Mouse (Mus musculus): ENCODE data around the gene Cacnb1. TPM values are rescaled to one million over a fixed set of nuclear protein-coding genes. Genes with fewer than 3 reads are reported as not detected.
A peak's percentile ranks its signal among the peaks of the same experiment; 100 is the strongest.

The Cacnb1 gene
- total RNA-seq, 4 experiments from 2014 or later: 127 to 142 (median 137) TPM

DNA sequence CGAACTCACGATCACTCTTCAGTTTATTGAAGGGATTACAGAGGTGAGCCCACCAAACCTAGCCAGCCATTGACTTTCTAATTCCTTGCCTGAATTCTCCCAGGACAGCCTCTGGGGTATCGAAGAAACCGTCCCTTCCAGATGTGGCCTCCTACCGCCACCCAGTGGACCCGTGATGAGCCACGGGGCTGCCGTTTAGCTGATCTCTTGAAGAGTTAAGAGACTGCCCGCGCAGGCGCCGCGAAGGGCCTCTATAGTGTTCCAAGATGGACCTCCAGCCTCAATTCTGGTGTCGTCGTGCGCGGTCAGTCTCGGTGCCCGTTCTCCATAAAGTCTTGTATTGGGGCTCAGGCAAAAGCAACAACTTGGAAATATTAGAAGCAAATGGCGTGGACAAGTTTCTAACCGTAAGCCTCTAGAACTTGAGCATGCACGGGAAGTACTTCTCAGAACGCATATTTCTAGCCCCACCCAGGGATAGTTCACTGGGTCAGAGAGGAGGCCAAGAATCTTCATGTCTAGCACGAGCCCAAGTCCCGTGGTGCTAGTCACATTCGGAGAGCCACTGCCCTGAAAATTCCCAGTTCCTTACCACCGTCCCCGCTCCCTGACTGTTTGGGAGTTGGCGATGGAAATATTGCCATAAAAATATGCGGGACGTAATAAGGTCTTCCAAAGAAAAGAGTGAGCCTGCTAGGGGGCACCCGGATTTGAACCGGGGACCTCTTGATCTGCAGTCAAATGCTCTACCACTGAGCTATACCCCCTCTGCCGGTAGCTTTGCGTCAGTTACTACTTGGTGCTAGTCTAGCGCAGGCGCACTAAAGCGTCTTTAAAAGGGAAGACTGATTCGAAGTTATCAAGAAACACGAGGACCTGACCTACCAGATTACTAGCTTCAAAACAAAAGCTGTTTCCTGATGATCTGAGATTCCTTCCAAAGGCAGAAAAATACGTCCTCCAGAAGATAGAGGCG, 35.0 kb downstream of the Cacnb1 start:
- DNase-seq (ENCODE audit: low spot score in 2 of 2): peak; percentile 88 to 100

DNA sequence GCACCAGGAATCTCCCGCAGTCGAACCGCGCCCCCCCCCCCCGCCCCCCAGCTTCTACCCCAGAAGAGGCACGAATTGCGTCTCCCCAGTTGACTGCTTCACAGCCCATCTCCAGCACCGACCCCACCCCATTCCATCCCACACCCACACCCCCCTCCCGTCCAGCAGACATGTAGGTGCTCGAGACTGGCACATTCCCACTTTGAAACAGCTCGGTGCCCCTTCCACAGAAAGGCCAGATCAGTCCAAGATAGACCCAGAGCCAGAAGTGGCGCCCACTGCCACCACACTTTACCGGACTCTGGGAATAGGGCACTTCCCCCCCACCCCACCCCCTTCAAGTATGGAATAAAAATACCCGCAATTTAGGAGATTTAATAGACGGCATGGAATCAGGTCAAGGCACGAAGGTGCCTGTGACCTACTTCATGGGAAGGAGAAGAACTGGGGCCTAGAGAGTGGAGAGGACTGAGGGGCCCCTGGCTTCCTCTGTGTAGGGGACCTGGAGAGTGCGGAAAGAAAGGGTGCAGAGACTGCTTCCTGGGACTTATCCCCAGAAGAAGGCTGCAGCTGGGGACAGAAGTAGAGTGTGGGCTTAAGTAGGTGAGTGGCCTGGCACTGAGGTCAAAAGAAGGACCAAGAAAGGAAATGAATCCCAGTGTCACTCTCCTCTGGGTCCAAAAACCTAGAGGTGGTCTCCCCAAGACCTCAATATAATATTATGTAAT, 35.9 kb downstream of the Cacnb1 start:
- DNase-seq (ENCODE audit: low spot score in 2 of 2): no peak

- DNase-seq (ENCODE audit: low spot score in 2 of 2): peak in 1 of 2 experiments; percentile 35
Measured at GRCm38 (mm10) chr11:97985727-97986677, 36.8 kb downstream of the Cacnb1 start, which contains the start of gene Plxdc1. Plxdc1 (minus strand) TSS chr11:97986444.

DNA sequence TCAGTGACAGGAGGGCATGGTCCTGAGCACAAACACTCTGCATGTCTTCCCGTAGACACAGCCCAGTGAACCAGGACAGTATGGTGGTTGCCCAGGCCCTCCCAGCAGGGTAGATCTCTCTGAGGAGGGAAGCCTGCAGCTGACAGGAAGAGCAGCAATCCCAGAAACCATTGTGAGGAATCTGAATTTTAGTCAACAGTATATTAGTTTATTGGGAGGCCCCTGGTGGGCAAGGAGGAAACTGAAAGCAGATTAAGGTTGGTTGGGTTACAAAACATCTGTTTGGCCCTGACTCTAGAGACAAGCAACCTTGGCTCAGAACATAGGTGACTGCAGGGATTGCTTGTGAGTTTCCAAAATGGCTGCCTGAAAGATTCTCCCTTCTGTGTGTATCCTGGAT, 38.9 kb downstream of the Cacnb1 start:
- no peak for DNase-seq (ENCODE audit: low spot score in 2 of 2)

- DNase-seq (ENCODE audit: low spot score in 2 of 2): no peak
Measured at GRCm38 (mm10) chr11:97983506-97983905, 39.3 kb downstream of the Cacnb1 start.

DNA sequence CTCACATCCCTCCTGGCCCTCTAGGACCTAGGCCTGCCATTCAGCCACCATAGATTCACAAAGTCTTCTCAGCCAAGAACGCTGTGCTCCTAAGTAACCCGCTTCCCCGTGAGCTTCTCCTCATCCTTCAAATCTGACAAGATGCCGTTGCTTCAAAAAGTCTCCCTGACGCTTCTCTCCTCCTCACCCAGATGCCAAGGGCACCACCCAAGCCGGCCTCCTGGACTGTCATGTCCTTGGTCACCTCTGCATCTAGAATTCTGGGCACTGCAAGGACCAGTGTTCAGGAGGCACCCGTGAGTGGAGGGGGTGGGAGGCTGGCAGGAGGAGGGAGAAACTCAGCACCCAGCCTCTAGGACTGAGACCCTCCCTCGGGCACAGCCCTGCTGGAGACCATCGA, 40.1 kb downstream of the Cacnb1 start:
- DNase-seq (ENCODE audit: low spot score in 2 of 2): no peak

GRCm38 (mm10) chr11:97980531-97980966, 42.3 kb downstream of the Cacnb1 start:
- DNase-seq (ENCODE audit: low spot score in 2 of 2): no peak

GRCm38 (mm10) chr11:97979824-97980495, 42.9 kb downstream of the Cacnb1 start:
- DNase-seq (ENCODE audit: low spot score in 2 of 2): no peak

DNA sequence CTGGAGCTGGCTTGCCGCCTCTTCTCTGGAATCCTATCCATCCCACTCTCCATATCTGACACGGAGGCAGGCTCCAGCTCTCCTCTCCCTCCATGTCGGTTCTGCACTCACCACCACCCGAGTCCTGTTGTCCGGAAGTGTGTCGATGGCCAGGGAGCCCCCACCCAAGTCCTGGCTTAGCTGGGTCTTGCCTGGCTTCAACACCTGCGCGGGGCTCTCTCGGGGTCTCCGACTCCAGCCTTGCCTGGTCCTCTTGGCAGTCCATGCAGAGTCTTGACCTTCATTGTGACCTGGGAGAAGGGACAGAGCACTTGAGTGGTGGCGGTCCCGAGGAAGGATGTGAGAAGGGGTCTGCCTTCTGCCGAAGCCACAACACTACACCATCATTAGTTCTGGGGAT, 44.4 kb downstream of the Cacnb1 start:
- DNase-seq (ENCODE audit: low spot score in 2 of 2): no peak

DNA sequence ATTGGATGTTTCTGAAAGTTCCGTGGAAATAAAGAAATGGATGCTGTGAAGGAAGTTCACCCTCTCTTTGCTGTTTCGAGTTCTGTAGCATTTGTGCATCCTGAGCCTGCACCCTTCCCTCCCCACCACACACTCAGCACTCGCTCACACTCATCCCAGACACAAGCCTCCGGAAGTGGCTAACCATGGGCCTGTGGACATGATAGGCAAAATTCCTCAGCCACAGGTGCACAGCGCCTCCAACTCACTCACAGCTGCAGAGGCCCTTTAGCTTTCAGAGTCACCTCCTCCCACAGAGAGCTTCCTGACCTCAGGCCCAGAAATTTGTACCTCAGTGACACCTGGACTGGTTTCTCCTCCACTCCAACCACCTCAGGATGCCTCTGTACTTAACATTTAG, 45.0 kb downstream of the Cacnb1 start:
- no peak for DNase-seq (ENCODE audit: low spot score in 2 of 2)

DNA sequence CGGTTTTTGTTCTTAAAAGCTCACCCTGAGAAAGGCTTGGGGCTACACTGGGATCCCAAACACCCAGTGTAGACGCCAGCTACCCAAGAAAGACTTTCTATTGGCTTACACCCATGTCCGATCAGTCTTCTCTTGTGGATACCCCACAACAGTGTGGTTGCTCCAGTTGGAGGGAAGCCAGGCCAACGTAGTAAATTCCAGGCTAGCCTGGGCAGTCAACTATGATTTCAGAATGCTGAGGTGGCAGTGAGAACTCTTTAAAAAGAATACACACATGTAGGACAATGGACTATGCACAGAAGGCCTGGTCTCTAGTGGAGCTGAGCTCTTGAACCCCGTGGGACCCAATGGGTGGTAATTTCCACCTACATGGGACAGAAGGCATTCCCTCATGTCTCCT, 48.1 kb downstream of the Cacnb1 start:
- no peak for DNase-seq (ENCODE audit: low spot score in 2 of 2)

DNA sequence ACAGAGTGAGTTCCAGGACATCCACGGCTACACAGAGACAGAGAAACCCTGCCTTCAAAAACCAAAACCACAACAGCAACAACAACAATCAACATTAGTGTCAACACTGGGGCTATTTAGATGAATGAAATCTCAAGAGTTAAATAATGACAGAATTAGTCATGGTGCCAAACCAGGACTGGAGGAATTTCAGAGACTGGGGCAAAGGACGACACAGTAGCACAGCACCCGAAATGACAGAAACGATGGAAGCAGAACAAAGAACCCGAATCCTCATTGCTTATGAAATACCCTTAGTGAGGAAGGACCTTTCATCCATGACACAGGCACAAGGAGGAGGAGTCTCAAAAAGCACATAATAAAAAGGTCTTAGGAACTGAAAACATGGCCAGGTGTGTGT, 48.7 kb downstream of the Cacnb1 start:
- DNase-seq (ENCODE audit: low spot score in 2 of 2): no peak

DNA sequence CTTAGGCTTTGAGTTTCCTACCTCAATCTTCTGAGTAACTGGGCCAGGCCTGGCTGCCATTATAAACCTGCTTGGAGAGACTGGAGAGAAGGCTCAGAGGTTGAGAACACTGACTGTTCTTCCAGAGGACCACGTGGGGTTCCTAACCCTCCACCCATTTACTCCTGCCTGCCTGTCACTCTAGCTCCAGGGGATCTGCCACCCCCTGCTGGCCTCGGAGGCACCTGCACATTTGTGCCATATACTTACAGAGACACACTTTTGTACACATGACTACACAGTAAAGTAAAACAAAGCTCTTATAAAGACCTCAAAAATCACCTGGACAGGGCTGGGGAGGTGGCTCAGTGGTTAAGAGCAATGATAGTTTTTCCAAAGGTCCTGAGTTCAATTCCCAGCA, 50.4 kb downstream of the Cacnb1 start:
- no peak for DNase-seq (ENCODE audit: low spot score in 2 of 2)

GRCm38 (mm10) chr11:97971232-97971631, 51.6 kb downstream of the Cacnb1 start:
- peak; percentile 42 to 93 for DNase-seq (ENCODE audit: low spot score in 2 of 2)

DNA sequence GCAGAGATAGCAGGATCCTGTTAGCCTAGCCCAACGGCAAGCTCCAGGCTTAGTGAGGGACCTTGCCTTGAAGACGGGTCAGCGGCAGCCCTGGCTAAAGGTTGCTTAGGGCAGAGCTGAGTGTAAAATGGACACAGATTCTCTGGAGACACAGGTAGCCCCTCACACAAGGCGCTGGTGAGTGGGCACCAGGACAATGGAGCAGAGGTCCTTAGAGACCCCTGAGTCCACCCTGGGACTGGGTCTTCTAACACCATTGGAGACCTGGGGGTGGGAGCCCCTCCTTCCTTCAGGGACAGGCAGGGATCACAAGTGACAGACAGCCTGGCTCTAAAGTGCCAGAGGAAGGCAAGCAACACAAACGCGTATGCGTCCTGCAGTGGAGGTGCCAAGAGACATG, 52.1 kb downstream of the Cacnb1 start:
- DNase-seq (ENCODE audit: low spot score in 2 of 2): no peak

GRCm38 (mm10) chr11:97968385-97968784, 54.4 kb downstream of the Cacnb1 start:
- DNase-seq (ENCODE audit: low spot score in 2 of 2): no peak

GRCm38 (mm10) chr11:97967114-97967513, 55.7 kb downstream of the Cacnb1 start:
- no peak for DNase-seq (ENCODE audit: low spot score in 2 of 2)

- DNase-seq (ENCODE audit: low spot score in 2 of 2): no peak
Measured at GRCm38 (mm10) chr11:97960907-97961306, 61.9 kb downstream of the Cacnb1 start.

DNA sequence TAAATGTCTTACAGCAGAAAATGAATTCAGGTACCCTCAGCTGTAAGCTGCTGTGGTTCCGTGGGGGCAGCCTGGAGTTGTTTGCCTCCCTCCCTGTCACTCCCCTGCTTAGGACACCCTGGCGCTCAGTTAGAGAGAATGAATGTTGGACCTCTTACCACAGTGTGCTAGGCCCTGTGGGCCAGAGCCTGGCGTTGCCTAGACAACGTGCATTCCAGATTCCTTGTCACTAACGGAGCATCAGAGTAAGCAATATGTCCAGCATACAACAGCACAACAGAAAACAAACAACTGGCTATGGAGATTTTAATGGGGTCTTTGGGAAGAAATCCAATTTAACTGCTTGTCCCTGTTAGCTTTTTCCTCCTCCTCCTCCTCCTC, 63.5 kb downstream of the Cacnb1 start:
- no peak for DNase-seq (ENCODE audit: low spot score in 2 of 2)

- DNase-seq (ENCODE audit: low spot score in 2 of 2): no peak
Measured at GRCm38 (mm10) chr11:97958641-97959299, 64.1 kb downstream of the Cacnb1 start.

Measured in left cerebral cortex, adult 8-10 months (tissue).